Mouse (Mus musculus) cerebellum, adult 11 months (tissue): ENCODE results near the gene H2-Q4.
"Not testable (repeated sequence)": the region's sequence is repeated elsewhere in the genome, so short reads cannot be mapped to it uniquely, and the experiment has no call there.

Source experiments
- DNase-seq: peaks from one replicate; pipeline ENCODE4 v3.0.0; 2022

H2-Q4 gene

DNA sequence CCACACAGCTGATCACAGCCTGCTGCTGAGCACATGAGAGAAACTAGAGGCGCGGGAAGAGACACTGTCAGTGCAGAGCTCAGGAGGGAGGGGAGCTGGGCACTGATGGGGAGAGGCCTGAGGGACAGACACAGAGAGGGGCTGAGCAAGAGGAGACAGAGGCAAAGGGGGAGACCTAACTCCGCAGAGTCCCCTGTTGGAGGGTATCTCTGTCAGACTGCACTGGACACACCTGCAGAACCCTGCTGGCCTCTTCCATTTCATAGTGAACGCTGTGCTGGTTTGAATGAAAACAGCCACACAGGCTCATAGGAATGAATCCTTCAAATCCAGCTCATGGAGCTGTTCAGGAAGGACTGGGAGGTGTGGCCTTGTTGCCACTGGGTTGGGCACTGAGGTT is 41.9 kb downstream of the H2-Q4 start:
- not testable (repeated sequence) for DNase-seq

- DNase-seq, result not testable (repeated sequence)
These were observed 42.9 kb downstream of the H2-Q4 start for GRCm38 (mm10) chr17:35422360-35422759.

- DNase-seq, result not testable (repeated sequence)
These were observed 43.9 kb downstream of the H2-Q4 start for GRCm38 (mm10) chr17:35423131-35423810.

- not testable (repeated sequence) for DNase-seq
These were observed 44.7 kb downstream of the H2-Q4 start for GRCm38 (mm10) chr17:35424106-35424505.

DNA sequence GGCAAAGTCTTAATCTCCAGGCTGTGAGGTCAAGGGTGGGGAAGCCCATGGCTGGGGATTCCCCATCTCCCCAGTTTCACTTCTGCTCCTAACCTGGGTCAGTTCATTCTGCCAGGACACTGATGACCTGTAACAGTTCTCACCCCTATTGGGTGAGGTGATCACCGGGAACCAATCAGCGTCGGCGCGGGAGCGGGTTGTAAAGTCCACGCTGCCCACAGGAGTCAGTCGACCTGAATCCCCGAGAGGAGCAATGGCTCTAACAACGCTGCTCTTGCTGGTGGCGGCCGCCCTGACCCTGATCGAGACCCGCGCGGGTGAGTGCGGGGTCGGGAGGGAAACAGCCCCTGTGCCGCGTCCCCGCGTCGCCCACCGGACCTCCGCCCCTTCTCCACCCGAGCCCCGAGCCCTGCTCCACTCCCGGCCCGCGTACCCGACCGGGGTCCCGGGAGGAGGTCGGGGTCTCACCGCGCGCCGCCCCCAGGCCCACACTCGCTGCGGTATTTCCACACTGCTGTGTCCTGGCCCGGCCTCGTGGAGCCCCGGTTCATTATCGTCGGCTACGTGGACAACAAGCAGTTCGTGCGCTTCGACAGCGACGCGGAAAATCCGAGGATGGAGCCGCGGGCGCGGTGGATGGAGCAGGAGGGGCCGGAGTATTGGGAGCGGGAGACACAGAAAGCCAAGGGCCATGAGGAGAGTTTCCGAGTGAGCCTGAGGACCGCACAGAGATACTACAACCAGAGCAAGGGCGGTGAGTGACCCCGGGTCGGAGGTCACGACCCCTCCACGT is 45.4 kb downstream of the H2-Q4 start, which contains the start of gene H2-Q6:
TSS of gene H2-Q6 (plus strand) at position 227 of the 793 bp plus-strand sequence.
- not testable (repeated sequence) for DNase-seq

DNA sequence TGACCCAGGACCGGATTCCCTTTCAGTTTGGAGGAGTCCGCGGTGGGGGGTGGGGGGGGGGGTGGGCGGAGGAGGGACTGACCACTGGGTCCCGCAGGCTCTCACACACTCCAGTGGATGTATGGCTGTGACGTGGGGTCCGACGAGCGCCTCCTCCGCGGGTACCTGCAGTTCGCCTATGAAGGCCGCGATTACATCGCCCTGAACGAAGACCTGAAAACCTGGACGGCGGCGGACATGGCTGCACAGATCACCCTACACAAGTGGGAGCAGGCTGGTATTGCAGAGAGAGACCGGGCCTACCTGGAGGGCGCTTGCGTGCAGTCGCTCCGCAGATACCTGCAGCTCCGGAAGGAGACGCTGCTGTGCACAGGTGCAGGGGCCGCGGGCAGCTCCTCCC is 46.1 kb downstream of the H2-Q4 start:
- DNase-seq, result not testable (repeated sequence)

DNA sequence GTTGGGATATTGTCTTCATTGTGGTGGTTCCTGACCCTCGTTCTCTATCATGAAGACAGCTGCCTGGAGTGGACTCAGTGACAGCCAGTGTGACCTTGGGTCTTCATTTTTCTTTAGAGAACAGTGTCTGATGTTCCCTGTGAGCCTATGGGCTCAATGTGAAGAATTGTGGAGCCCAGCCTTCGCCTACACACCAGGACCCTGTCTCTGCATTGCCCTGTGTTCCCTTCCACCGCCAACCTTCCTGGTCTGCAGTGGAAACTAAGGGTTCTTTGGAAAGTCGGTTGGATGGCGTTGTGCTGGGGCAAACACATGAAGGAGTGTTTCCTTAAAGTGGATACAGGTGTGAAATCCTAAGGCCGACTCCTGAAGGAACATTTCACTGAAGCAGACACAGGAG is 49.5 kb downstream of the H2-Q4 start:
- DNase-seq, result not testable (repeated sequence)

DNA sequence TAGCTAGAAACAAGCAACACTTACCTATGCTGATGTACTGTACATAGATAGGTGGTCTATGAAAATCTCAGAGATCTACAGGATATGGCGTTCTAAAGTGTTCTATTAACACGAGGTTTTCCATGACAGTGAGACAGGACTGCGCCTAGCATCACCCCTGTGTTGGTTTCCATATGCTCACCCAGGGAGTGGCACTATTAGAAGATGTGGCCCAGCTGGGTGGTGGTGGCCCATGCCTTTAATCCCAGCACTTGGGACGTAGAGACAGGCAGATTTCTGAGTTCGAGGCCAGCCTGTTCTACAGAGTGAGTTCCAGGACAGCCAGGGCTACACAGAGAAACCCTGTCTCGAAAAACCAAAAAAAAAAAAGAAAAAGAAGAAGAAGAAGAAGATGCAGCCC is 51.3 kb downstream of the H2-Q4 start:
- DNase-seq, result not testable (repeated sequence)

DNA sequence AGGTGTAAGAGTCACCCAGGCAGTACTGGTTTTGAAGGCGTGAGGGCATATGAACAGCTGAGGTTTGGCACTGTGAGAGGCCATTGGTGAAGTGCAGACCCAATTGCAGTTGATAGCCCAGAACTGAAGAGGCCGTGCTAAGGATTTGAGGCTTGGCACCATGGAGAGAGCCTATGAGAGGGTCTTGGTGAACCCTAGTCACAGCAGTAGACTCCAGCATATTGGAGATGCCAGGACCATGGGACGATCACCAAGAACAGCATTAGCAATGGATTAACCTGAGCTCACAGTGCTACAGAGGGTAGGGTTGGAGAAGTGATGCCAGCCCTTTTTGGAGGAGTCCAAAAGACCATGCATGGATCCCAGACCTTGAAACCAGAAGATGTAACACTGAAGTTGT is 52.8 kb downstream of the H2-Q4 start:
- not testable (repeated sequence) for DNase-seq

DNA sequence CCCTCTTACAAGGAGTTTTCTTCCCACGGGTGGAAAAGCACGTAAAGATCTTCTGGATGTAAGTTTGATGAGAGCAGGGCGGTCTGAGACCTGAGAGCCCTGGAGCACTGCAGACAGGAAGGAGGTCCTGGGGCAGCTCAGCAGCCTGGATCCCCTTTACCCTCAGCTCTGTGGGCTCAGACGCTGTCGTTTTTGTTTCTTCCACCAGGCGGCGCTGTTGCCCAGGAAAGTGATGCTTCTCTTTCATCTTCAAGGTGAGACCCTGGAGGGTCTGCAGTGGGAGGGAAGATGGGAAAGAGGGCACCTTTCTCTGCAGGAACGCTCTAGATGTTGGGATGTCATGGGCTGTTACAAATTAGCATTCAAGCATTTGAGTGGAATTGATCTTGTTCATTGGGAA is 55.4 kb downstream of the H2-Q4 start:
- not testable (repeated sequence) for DNase-seq
